Mouse (Mus musculus): Measurements from ENCODE around the gene C330007P06Rik. TPM values are rescaled to one million over a fixed set of nuclear protein-coding genes. Genes with fewer than 3 reads are reported as not detected.

Gene C330007P06Rik
- polyA plus RNA-seq, 1 experiment from 2014 or later = 33.2 TPM

DNA sequence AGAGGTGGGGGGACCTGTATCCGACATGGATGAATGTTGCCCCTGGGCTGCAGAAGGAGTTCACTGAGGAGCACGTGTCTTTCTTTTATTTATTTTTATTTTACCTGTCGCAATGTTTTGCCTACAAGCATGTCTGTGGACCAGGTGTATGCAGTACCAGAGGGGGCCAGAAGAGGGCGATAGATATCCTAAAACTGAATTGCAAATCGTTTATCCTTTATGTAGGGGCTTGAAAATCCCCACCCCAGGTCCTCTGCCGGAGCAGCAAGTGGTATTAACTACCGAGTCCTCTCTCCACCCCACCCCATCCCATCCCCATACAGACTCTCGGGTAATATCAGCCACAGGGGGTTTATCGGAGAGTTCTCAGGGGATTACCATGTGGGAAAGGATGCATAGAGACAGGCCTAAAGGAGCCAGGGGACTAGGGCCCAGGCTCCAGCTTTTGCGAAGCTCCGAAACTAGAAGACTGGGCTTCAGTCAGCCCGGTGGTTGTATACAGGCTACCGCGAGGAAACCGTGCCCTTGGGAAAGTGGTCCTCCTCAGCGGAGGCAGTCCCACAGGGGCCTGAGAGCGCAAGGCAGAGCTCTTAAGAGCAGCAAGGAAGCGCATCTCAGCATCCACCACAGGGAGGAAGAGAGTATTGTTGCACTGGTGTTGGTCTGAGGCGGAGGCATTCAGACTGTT lies 40.4 kb downstream of the C330007P06Rik start:
- peak overlapping the region; percentile 39 for H3K4me2 ChIP-seq (replicated peaks)
- no peak overlapping the region for H3K27ac ChIP-seq (replicated peaks)
- no peak; the same call in 1 of the 2 replicates for ATAC-seq (ENCODE audit: insufficient number of reproducible peaks, low FRiP score, low TSS enrichment, low read depth)
- no peaks in the 10 kb centered on the region for H3K27me3 ChIP-seq
- H3K36me3 ChIP-seq = no peaks in the 10 kb centered on the region
- H3K4me1 ChIP-seq = no peaks in the 10 kb centered on the region
- no peak overlapping the region for H3K9ac ChIP-seq
- WGBS = 28% methylated on average over 19 of the region's 19 CpGs
- peak overlapping the region; percentile 22 for H3K4me3 ChIP-seq (replicated peaks)
- H3K9me3 ChIP-seq (replicated peaks) = no peaks in the 10 kb centered on the region

DNA sequence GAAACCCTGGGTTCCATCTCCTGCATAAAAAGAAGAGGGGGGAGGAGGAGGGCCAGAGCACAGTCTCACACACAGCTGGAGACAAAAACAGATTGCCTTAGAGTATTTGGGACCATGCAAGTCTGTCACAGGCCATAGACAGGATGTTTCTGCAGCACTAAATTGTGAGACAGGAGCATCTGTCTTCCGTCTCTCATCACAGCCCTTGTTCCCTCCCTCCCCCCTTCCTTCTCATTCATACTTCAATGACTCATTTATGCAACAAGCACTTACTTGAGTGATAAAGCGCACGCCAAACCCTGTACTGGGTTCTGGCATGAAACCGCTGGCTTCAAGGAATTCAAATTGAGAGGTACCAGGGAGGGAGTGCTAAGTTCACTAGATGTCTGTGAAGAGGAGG lies 42.3 kb downstream of the C330007P06Rik start:
- H3K36me3 ChIP-seq = no peaks in the 10 kb centered on the region
- no peaks in the 10 kb centered on the region for H3K4me1 ChIP-seq
- WGBS = 66% methylated on average over 4 of the region's 4 CpGs
- no peaks in the 10 kb centered on the region for H3K27me3 ChIP-seq
- H3K4me3 ChIP-seq (replicated peaks) = no peak overlapping the region
- no peaks in the 10 kb centered on the region for H3K9me3 ChIP-seq (replicated peaks)
- H3K9ac ChIP-seq = no peak overlapping the region
- no peak overlapping the region for H3K27ac ChIP-seq (replicated peaks)
- no peak for ATAC-seq (ENCODE audit: insufficient number of reproducible peaks, low FRiP score, low TSS enrichment, low read depth)
- H3K4me2 ChIP-seq (replicated peaks) = no peak overlapping the region

DNA sequence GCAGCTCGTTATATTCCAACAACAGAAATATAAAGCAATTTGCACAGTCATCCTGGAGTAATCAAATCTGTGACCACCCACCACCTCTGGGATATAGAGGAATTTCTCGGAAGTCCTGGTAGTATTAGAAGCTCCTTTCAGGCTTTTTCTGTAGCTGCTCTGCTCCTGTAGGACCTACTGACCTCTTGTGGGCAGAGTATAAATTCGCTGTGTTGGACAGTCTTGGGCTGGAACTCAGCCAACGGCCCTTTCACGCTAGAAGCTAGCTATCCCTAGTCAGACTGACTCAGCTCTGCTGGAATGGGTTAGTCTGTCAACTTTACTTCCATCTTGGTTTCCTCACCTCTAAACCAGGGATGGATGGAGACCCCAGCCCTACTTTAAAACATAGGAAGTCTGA lies 43.6 kb downstream of the C330007P06Rik start:
- Histone ChIP-seq H3K27me3 (no peaks in the 10 kb centered on the region), H3K9me3 (replicated peaks) (no peaks in the 10 kb centered on the region), H3K4me2 (replicated peaks) (no peak overlapping the region), H3K9ac (no peak overlapping the region), H3K4me1 (no peaks in the 10 kb centered on the region), H3K36me3 (no peaks in the 10 kb centered on the region), H3K27ac (replicated peaks) (no peak overlapping the region), H3K4me3 (replicated peaks) (no peak overlapping the region)
- 36% methylated on average over 5 of the region's 5 CpGs for WGBS
- no peak for ATAC-seq (ENCODE audit: insufficient number of reproducible peaks, low FRiP score, low TSS enrichment, low read depth)

DNA sequence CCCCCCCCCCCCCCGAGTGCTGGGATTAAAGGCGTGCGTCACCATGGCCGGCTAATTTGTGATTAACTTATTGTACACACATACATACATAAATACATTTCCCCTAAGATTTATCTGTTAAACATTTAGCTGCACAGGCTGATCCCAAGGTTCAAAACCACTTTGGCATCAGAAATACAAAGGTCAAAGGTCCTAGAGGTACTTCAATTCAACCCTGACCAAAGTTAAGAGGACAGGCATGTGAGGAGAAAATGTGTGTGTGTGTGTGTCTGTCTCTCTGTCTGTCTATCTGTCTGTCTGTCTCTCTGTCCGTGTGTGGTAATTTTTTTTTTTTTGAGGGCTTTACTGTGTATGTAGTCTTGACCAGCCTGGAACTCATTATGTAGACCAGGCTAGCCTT lies 47.0 kb downstream of the C330007P06Rik start:
- no peak overlapping the region for H3K9ac ChIP-seq
- H3K4me2 ChIP-seq (replicated peaks) = no peak overlapping the region
- WGBS = 90% methylated on average over 5 of the region's 5 CpGs
- H3K27ac ChIP-seq (replicated peaks) = no peak overlapping the region
- H3K9me3 ChIP-seq (replicated peaks) = no peaks in the 10 kb centered on the region
- no peak overlapping the region for H3K4me3 ChIP-seq (replicated peaks)
- ATAC-seq (ENCODE audit: insufficient number of reproducible peaks, low FRiP score, low TSS enrichment, low read depth) = no peak
- no peaks in the 10 kb centered on the region for H3K4me1 ChIP-seq
- no peaks in the 10 kb centered on the region for H3K36me3 ChIP-seq
- H3K27me3 ChIP-seq = no peaks in the 10 kb centered on the region

DNA sequence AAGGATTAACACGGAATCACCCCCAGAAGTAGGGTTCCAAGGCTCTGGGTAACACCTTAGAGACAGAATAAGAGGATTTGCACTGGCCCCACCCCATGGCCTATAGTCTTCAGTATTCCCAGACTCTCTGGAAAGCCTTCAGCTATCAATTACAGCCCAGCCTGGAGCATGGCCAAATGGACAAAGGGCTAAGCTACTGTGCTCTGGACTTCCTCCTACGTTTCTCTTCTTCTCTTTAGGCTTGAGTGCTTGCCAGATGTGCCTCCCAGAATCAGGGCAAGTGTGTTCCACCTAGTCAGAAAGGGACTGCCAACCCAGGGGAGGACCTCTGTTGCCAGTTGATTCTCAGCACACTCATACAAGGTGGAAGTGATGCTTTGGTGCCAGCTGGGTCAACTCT lies 48.9 kb downstream of the C330007P06Rik start:
- Histone ChIP-seq H3K36me3 (no peaks in the 10 kb centered on the region), H3K27me3 (no peaks in the 10 kb centered on the region), H3K4me1 (no peaks in the 10 kb centered on the region), H3K4me3 (replicated peaks) (no peak overlapping the region), H3K4me2 (replicated peaks) (no peak overlapping the region), H3K9ac (no peak overlapping the region), H3K27ac (replicated peaks) (no peak overlapping the region), H3K9me3 (replicated peaks) (no peaks in the 10 kb centered on the region)
- ATAC-seq (ENCODE audit: insufficient number of reproducible peaks, low FRiP score, low TSS enrichment, low read depth) = no peak
- WGBS = 53% methylated on average over 2 of the region's 2 CpGs

DNA sequence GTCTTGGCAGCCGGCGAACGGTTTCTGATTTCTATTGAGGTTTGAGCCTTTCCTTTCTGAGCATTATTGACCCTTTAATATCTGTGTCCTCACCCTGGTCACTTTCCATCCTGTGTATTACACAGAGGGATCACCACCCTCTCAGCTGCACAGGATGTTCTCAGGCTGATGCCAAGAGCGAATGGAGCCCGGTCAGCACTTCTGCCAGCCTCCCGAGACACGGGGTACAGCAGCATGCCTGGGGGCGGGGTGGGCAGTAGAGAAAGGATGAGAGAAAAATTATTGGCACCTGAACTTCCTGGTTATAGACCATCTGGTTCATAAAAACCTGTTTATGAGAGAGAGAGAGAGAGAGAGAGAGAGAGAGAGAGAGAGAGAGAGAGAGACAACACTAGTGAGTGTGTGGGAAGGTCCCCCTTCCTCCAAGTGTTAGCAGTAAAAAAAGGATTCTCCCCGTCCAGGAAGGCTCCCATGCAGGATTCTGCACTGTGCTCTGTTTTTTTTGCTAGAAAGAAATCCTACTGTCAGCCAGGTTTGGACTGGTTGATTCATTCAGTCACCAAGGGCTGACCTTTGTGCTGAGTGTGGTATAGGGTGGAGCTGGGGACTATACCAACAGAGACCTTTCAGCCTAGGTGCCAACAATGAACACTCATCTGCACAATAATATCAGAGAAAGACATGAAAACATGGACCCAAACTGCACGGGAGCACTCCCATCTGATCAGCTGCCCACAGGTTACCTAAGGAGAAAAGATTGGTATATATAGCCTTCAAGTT lies 49.8 kb downstream of the C330007P06Rik start:
- Histone ChIP-seq H3K27ac (replicated peaks) (no peak overlapping the region), H3K27me3 (no peaks in the 10 kb centered on the region), H3K9me3 (replicated peaks) (no peaks in the 10 kb centered on the region), H3K4me3 (replicated peaks) (no peak overlapping the region), H3K9ac (no peak overlapping the region), H3K4me2 (replicated peaks) (no peak overlapping the region), H3K4me1 (no peaks in the 10 kb centered on the region), H3K36me3 (no peaks in the 10 kb centered on the region)
- no peak for ATAC-seq (ENCODE audit: insufficient number of reproducible peaks, low FRiP score, low TSS enrichment, low read depth)
- WGBS = 69% methylated on average over 10 of the region's 10 CpGs

DNA sequence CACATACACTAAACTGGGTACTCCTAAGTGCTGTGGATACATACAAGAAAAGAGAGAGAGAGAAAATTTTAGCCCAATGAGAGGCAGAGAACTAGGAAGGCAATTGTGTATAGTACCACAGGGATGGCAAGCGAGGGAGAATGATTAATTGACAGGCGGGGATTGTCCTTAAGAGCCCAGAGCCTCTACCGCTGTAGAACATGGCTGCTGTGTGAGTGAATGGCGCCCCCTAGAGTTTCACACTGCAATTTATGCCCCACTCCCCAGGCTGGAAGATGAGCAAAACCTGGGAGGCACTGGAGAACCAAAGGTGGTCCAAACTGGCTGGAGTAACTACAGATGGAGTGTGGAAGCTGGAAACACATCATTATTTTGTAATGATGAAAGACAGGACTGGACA lies 53.7 kb downstream of the C330007P06Rik start:
- ATAC-seq (ENCODE audit: insufficient number of reproducible peaks, low FRiP score, low TSS enrichment, low read depth) = no peak
- no peaks in the 10 kb centered on the region for H3K4me1 ChIP-seq

DNA sequence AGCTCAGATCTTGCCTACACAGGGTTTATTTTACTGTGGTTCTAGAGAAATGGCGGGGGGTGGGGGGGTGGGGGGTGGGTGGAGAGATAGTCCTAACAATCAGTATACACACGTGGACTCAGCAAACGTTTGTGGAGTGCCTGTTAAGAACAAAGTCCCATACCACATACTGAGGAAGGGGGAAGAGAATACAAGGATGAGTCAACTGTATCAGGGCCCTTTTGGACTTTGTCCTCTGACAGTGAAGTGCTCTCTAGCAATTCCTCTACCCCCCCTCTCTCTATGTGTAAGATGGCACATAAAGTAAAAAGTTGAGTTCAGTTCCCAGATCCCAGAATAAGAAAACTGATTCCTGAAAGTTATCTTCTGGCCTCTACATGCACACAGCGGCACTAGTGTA lies 54.3 kb downstream of the C330007P06Rik start:
- 73% methylated on average over 4 of the region's 4 CpGs for WGBS

More for the DNA sequence above, 53.7 kb downstream of the C330007P06Rik start:
- no peak overlapping the region for H3K4me2 ChIP-seq (replicated peaks)
- no peak overlapping the region for H3K27ac ChIP-seq (replicated peaks)
- WGBS = 18% methylated on average over 4 of the region's 4 CpGs
- no peaks in the 10 kb centered on the region for H3K27me3 ChIP-seq
- no peak overlapping the region for H3K9ac ChIP-seq
- H3K9me3 ChIP-seq (replicated peaks) = no peaks in the 10 kb centered on the region
- no peak overlapping the region for H3K4me3 ChIP-seq (replicated peaks)
- no peaks in the 10 kb centered on the region for H3K36me3 ChIP-seq

DNA sequence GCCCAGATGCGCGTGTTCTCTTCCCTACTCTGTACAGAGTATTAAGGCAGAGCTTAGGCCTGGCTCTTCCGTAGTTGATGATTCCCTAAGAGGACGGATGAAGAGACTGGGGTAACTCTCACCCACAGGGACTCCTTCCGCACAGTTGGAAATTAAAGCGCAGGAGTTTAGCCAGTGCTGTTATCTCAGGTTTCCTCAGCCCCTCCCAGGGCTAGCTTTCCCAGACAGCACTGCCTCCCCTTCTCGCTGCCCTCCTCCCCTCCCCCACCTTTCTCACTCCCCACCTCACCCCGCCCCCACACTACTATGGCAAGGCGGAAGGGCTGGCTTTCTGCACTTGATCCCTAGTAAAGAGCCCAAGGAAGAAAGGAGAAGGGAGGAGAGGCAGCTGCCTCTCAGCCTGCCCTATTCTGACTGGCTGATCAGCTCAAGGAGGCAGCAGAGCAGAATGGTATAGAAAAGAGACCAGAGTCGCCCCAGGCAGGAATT lies 56.9 kb downstream of the C330007P06Rik start:
- peak; percentile 78 for ATAC-seq (ENCODE audit: insufficient number of reproducible peaks, low FRiP score, low TSS enrichment, low read depth)
- H3K27ac ChIP-seq (replicated peaks) = no peak overlapping the region
- H3K4me1 ChIP-seq = no peaks in the 10 kb centered on the region
- no peak overlapping the region for H3K9ac ChIP-seq
- peak overlapping the region; percentile 36 for H3K4me2 ChIP-seq (replicated peaks)
- H3K4me3 ChIP-seq (replicated peaks) = peak overlapping the region; percentile 7; the same call in 1 of the 2 replicates
- H3K9me3 ChIP-seq (replicated peaks) = no peaks in the 10 kb centered on the region
- H3K27me3 ChIP-seq = no peaks in the 10 kb centered on the region
- no peaks in the 10 kb centered on the region for H3K36me3 ChIP-seq
- 19% methylated on average over 9 of the region's 10 CpGs for WGBS

More for the DNA sequence above, 54.3 kb downstream of the C330007P06Rik start:
- Histone ChIP-seq H3K9me3 (replicated peaks) (no peaks in the 10 kb centered on the region), H3K27me3 (no peaks in the 10 kb centered on the region), H3K9ac (no peak overlapping the region), H3K4me1 (no peaks in the 10 kb centered on the region), H3K4me3 (replicated peaks) (no peak overlapping the region), H3K27ac (replicated peaks) (no peak overlapping the region), H3K36me3 (no peaks in the 10 kb centered on the region), H3K4me2 (replicated peaks) (no peak overlapping the region)
- ATAC-seq (ENCODE audit: insufficient number of reproducible peaks, low FRiP score, low TSS enrichment, low read depth) = no peak

DNA sequence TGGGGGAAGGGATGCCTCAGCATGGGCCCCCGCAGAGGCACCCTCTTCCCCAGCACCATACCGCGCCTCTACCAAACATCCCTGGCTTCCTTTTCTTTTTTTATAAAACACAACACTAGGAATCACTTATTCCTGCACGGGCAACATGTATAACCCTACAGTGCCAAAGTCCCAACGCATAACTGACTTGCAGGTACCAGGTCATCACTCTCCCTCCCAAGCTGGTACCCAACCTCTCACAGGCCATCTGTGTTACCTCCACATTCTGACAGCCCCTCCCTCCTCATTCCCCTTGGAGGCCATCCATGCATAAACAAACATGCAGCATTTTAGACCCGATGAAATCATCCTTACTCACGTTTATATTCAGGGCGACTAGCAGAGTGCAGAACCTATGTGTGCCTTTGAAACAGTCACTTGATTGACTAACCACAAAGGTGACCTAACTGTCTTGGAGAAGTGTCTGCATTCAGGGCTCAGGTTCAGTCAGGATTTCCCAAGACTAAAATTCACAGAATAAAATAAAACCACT lies 57.5 kb downstream of the C330007P06Rik start:
- Histone ChIP-seq H3K27me3 (no peaks in the 10 kb centered on the region), H3K36me3 (no peaks in the 10 kb centered on the region), H3K9ac (no peak overlapping the region), H3K9me3 (replicated peaks) (no peaks in the 10 kb centered on the region), H3K4me1 (no peaks in the 10 kb centered on the region), H3K4me3 (replicated peaks) (0 out of 2 replicates have a peak overlapping the region, but pooled peaks have one; percentile 7), H3K27ac (replicated peaks) (no peak overlapping the region), H3K4me2 (replicated peaks) (peak overlapping the region; percentile 36; the same call in 1 of the 2 replicates)
- ATAC-seq (ENCODE audit: insufficient number of reproducible peaks, low FRiP score, low TSS enrichment, low read depth) = no peak
- 28% methylated on average over 8 of the region's 8 CpGs for WGBS

DNA sequence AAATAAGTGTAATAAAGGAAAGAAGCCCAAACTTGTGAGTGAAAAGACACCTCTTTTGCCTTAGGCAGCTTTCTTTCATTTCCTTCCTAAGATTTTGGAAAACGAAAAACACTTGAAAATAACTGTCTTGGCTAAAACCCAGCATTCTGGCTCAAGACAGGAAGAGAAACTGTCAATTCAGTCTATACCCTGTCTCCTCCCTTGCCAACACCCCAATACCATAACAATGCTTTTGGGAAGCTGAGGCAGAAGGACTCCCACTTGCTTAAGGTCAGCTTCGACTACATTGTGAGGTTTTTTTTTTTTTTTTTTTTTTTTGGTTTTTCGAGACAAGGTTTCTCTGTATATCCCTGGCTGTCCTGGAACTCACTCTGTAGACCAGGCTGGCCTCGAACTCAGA lies 58.5 kb downstream of the C330007P06Rik start:
- WGBS = 56% methylated on average over 4 of the region's 4 CpGs
- H3K9me3 ChIP-seq (replicated peaks) = no peaks in the 10 kb centered on the region
- ATAC-seq (ENCODE audit: insufficient number of reproducible peaks, low FRiP score, low TSS enrichment, low read depth) = no peak
- H3K36me3 ChIP-seq = no peaks in the 10 kb centered on the region
- no peak overlapping the region for H3K4me2 ChIP-seq (replicated peaks)
- H3K4me3 ChIP-seq (replicated peaks) = no peak overlapping the region
- H3K4me1 ChIP-seq = no peaks in the 10 kb centered on the region
- H3K27ac ChIP-seq (replicated peaks) = no peak overlapping the region
- no peak overlapping the region for H3K9ac ChIP-seq
- no peaks in the 10 kb centered on the region for H3K27me3 ChIP-seq
